Mouse (Mus musculus) stomach, embryonic 16.5 days (tissue): Measurements from ENCODE around the gene Rcn2. TPM values are rescaled to one million over a fixed set of nuclear protein-coding genes. Genes with fewer than 3 reads are reported as not detected.

Source experiments
- ATAC-seq: fragments of 200-750 bp; cut with Nextera tagmentation; 2 replicates; pipeline ENCODE4 v1.8.0; 2017; ENCODE audit warnings: moderate number of reproducible peaks, moderate TSS enrichment; ENCODE audit not compliant: insufficient read depth, low FRiP score
- H3K27ac ChIP-seq: fragments of 300-500 bp; sonication (generic); 2 replicates; pipeline ENCODE4 v1.5.1; 2014; ENCODE audit warnings: low read length
- H3K27me3 ChIP-seq: fragments of 300-500 bp; sonication (generic); 2 replicates; pipeline ENCODE4 v1.6.1; 2014; ENCODE audit warnings: low read length, control low read depth, mixed read lengths; ENCODE audit not compliant: control insufficient read depth, insufficient read depth
- H3K36me3 ChIP-seq: fragments of 300-500 bp; sonication (generic); 2 replicates; pipeline ENCODE4 v1.6.1; 2014; ENCODE audit warnings: low read length; ENCODE audit not compliant: control insufficient read depth, insufficient read depth
- H3K4me1 ChIP-seq: fragments of 300-500 bp; sonication (generic); 2 replicates; pipeline ENCODE4 v1.6.1; 2014; ENCODE audit warnings: low read length, control low read depth, mixed read lengths; ENCODE audit not compliant: control insufficient read depth, insufficient read depth
- H3K4me2 ChIP-seq: fragments of 300-500 bp; sonication (generic); 2 replicates; pipeline ENCODE4 v1.6.1; 2014; ENCODE audit warnings: low read depth, low read length, mixed read lengths
- H3K4me3 ChIP-seq: fragments of 300-500 bp; sonication (generic); replicated peaks from 2 replicates; pipeline ENCODE4 v1.5.1; 2014; ENCODE audit warnings: mild to moderate bottlenecking, low read length
- H3K9ac ChIP-seq: fragments of 300-500 bp; sonication (generic); 2 replicates; pipeline ENCODE4 v1.6.1; 2014; ENCODE audit warnings: low read length
- H3K9me3 ChIP-seq: fragments of 300-500 bp; sonication (generic); replicated peaks from 2 replicates; pipeline ENCODE4 v1.6.1; 2016; ENCODE audit warnings: low read length, control low read depth; ENCODE audit not compliant: control insufficient read depth
- WGBS: fragments of 180-500 bp; shearing (Covaris S2); extraction: QIAGEN DNeasy Blood & Tissue Kit; methylation state at CpG from one replicate; pipeline ENCODE4 v1.1.7; 2014; 5-methylcytosine and 5-hydroxymethylcytosine counted together
- polyA plus RNA-seq: library from polyadenylated mRNA; unstranded; fragments of >200 nt; fragmentation: Nextera tagmentation; extraction: Ambion mirVana; gene quantifications from 2 replicates; pipeline ENCODE4 v1.2.1, GENCODE M21; 2015

The Rcn2 gene
- polyA plus RNA-seq, 1 experiment from 2014 or later: 168 TPM

GRCm38 (mm10) chr9:56062336-56062735 lies 20.7 kb downstream of the Rcn2 start:
- Histone ChIP-seq H3K36me3 (peaks cover 26% of the 10 kb centered on the region), H3K4me2 (no peak overlapping the region), H3K9me3 (no peaks in the 10 kb centered on the region), H3K9ac (no peak overlapping the region), H3K27ac (no peak overlapping the region), H3K27me3 (no peaks in the 10 kb centered on the region), H3K4me1 (no peaks in the 10 kb centered on the region; the same call in 1 of the 2 replicates), H3K4me3 (no peak overlapping the region)
- WGBS: 99% methylated on average over 5 of the region's 5 CpGs
- no peak for ATAC-seq

DNA sequence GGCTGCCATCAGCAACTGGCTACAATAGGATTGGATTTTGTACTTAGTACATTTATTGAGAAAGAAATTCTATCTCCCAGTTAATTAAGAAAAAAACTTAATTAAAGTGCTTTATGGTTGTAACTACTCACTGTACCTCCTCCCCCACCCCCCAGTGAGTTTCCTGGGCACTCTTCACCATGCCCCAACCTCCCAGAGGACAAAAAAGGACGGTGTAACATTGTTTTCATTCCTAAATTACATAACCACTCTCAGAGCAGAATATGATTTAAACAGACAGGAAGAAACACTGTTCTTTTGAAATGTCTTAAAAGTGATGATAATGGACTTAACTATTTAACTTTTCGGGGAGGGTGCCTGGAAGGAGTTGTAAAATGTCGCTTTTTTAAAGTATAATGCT lies 23.4 kb downstream of the Rcn2 start:
- WGBS: 56% methylated on average over 3 of the region's 3 CpGs
- Histone ChIP-seq H3K4me1 (no peaks in the 10 kb centered on the region; the same call in 1 of the 2 replicates), H3K4me2 (no peak overlapping the region), H3K36me3 (peaks cover 18% of the 10 kb centered on the region), H3K9me3 (no peaks in the 10 kb centered on the region), H3K4me3 (no peak overlapping the region), H3K27ac (no peak overlapping the region), H3K27me3 (no peaks in the 10 kb centered on the region), H3K9ac (no peak overlapping the region)
- ATAC-seq: no peak

- no peaks in the 10 kb centered on the region; the same call in 1 of the 2 replicates for H3K4me1 ChIP-seq
- 0 out of 2 replicates have a peak, but pooled peaks cover 6% of the 10 kb centered on the region for H3K36me3 ChIP-seq
- H3K9ac ChIP-seq: no peak overlapping the region
- H3K4me3 ChIP-seq: no peak overlapping the region
- H3K27me3 ChIP-seq: no peaks in the 10 kb centered on the region
- H3K4me2 ChIP-seq: no peak overlapping the region
- H3K9me3 ChIP-seq: no peaks in the 10 kb centered on the region
- 86% methylated on average over 4 of the region's 4 CpGs for whole genome bisulfite sequencing
- ATAC-seq: no peak
- no peak overlapping the region for H3K27ac ChIP-seq
Observed at GRCm38 (mm10) chr9:56067964-56068363, 26.3 kb downstream of the Rcn2 start.

GRCm38 (mm10) chr9:56068630-56069029 lies 27.0 kb downstream of the Rcn2 start:
- ATAC-seq: no peak
- no peak overlapping the region for H3K9ac ChIP-seq
- H3K36me3 ChIP-seq: 0 out of 2 replicates have a peak, but pooled peaks cover 6% of the 10 kb centered on the region
- no peaks in the 10 kb centered on the region for H3K9me3 ChIP-seq
- no peak overlapping the region for H3K27ac ChIP-seq
- no peaks in the 10 kb centered on the region for H3K27me3 ChIP-seq
- no peaks in the 10 kb centered on the region; the same call in 1 of the 2 replicates for H3K4me1 ChIP-seq
- no peak overlapping the region for H3K4me2 ChIP-seq
- 90% methylated on average over 1 of the region's 1 CpGs for WGBS
- no peak overlapping the region for H3K4me3 ChIP-seq

GRCm38 (mm10) chr9:56072861-56073260 lies 31.2 kb downstream of the Rcn2 start:
- H3K4me2 ChIP-seq: no peak overlapping the region
- H3K9me3 ChIP-seq: no peaks in the 10 kb centered on the region
- no peak for ATAC-seq
- peaks cover 16% of the 10 kb centered on the region for H3K4me1 ChIP-seq
- H3K36me3 ChIP-seq: no peaks in the 10 kb centered on the region
- H3K9ac ChIP-seq: no peak overlapping the region
- H3K4me3 ChIP-seq: no peak overlapping the region
- H3K27ac ChIP-seq: no peak overlapping the region
- H3K27me3 ChIP-seq: no peaks in the 10 kb centered on the region
- WGBS: 63% methylated on average over 2 of the region's 2 CpGs

DNA sequence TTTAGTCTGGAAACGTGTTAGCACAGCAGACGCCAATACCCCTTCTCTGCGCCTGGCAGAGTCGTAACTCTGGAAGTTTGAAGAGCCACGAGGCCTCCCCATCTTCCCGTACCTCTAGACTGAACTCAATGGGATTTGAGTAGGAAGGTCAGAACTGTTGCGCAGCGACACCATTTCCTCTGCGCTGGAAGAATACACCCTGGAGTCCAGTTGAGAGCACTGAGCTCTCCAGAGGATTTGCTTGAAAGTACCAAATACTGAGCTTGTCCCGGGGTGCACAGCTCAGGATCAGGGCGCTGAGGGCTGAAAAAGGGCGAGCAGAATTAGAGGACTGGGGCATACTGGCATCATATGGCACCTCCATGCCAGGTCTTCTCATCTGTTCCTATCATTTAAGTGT lies 33.2 kb downstream of the Rcn2 start:
- H3K4me1 ChIP-seq: peaks cover 16% of the 10 kb centered on the region
- H3K27ac ChIP-seq: no peak overlapping the region
- no peak overlapping the region for H3K9ac ChIP-seq
- no peak overlapping the region for H3K4me3 ChIP-seq
- no peaks in the 10 kb centered on the region for H3K36me3 ChIP-seq
- H3K4me2 ChIP-seq: no peak overlapping the region
- 84% methylated on average over 12 of the region's 12 CpGs for WGBS
- H3K27me3 ChIP-seq: no peaks in the 10 kb centered on the region
- no peak for ATAC-seq
- no peaks in the 10 kb centered on the region for H3K9me3 ChIP-seq

- H3K4me2 ChIP-seq: no peak overlapping the region
- peak overlapping the region; percentile 32 for H3K9ac ChIP-seq
- H3K27me3 ChIP-seq: no peaks in the 10 kb centered on the region
- H3K9me3 ChIP-seq: no peaks in the 10 kb centered on the region
- peak; percentile 59; the same call in 1 of the 2 replicates for ATAC-seq
- no peaks in the 10 kb centered on the region for H3K36me3 ChIP-seq
- no peak overlapping the region for H3K4me3 ChIP-seq
- H3K27ac ChIP-seq: peak overlapping the region; percentile 30
- peaks cover 16% of the 10 kb centered on the region for H3K4me1 ChIP-seq
- WGBS: 5% methylated on average over 4 of the region's 4 CpGs
Observed at GRCm38 (mm10) chr9:56075264-56075663, 33.6 kb downstream of the Rcn2 start.

- H3K9me3 ChIP-seq: no peaks in the 10 kb centered on the region
- WGBS: 25% methylated on average over 7 of the region's 7 CpGs
- H3K36me3 ChIP-seq: no peaks in the 10 kb centered on the region
- 0 out of 2 replicates have a peak overlapping the region, but pooled peaks have one; percentile 5 for H3K4me2 ChIP-seq
- H3K4me3 ChIP-seq: no peak overlapping the region
- peak; percentile 19; the same call in 1 of the 2 replicates for ATAC-seq
- H3K4me1 ChIP-seq: peaks cover 16% of the 10 kb centered on the region
- peak overlapping the region; percentile 32 for H3K9ac ChIP-seq
- H3K27me3 ChIP-seq: no peaks in the 10 kb centered on the region
- peak overlapping the region; percentile 30 for H3K27ac ChIP-seq
Observed at GRCm38 (mm10) chr9:56075901-56076620, 34.4 kb downstream of the Rcn2 start.

DNA sequence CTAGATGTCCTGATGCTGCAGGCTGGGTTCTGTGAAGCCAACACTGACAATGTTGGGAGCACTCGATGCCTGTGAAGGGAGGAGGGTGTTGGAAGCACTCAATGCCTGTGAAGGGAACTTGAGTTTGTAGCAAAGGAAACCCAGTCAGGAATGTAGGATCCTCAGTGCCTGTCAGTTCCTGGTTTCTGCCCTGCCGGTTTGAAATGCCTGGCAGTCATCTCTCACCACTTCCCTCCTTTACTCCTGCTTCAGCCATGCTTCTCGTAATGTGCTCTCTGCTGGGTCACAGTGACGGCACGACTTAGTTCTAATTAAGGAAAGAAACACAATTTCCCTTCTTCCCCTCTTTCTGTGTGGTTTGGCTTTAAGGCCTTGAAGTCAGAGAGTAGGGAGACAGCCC lies 37.9 kb downstream of the Rcn2 start:
- Histone ChIP-seq H3K36me3 (no peaks in the 10 kb centered on the region), H3K4me2 (no peak overlapping the region), H3K9me3 (no peaks in the 10 kb centered on the region), H3K4me1 (peaks cover 16% of the 10 kb centered on the region), H3K27me3 (no peaks in the 10 kb centered on the region), H3K27ac (no peak overlapping the region), H3K9ac (no peak overlapping the region), H3K4me3 (no peak overlapping the region)
- ATAC-seq: no peak
- WGBS: 81% methylated on average over 5 of the region's 5 CpGs
